Mouse (Mus musculus): ENCODE measurements around the gene Bdkrb2.

GRCm38 (mm10) chr12:105611748-105612147, 48.7 kb downstream of the Bdkrb2 start:
- TF ChIP-seq CTCF (IDR thresholded peaks at IDR 0.05; ENCODE audit: extremely low read depth, insufficient read depth, insufficient read length, insufficient replicate concordance): peak; percentile 71; the same call in 1 of the 2 replicates
- TF ChIP-seq POLR2A (IDR thresholded peaks at IDR 0.05; ENCODE audit: low read depth, low read length): no peak

All from spleen, adult 2 months (tissue).